Mouse (Mus musculus) olfactory bulb, adult 2 months (tissue): ENCODE results near the gene Fam213a.

Experiments used
- CTCF ChIP-seq: fragments of 200-500 bp; IDR thresholded peaks from 2 replicates; pipeline ENCODE4 v1.5.1; 2012; ENCODE audit warnings: low read depth, mild to moderate bottlenecking, low read length, moderate library complexity; ENCODE audit not compliant: insufficient read depth
- POLR2A ChIP-seq: fragments of 200-500 bp; IDR thresholded peaks from 2 replicates; pipeline ENCODE4 v1.6.1; 2012; ENCODE audit warnings: mild to moderate bottlenecking, low read depth, low read length, moderate library complexity; ENCODE audit not compliant: insufficient read depth

DNA sequence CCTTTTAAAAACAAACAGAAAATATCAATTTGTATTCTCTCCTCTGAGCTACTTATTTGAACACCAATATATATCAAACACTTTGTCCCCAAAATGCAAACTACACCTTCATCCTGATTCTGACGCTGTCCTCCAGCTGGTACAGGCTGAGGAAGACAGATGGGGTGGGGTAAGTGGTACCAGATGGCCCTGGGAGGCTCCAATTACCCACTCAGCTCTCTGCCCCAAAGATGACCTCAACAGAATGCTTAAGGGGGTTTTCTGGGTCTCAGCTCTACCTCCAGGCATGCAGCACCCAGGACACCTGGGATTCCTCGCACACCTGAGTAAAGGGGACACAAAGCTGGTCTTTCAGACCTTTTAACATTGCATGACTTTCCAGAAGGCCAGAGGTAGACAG lies 60.9 kb downstream of the Fam213a start:
- no peak for TF ChIP-seq CTCF
- TF ChIP-seq POLR2A = no peak
